Mouse (Mus musculus): ENCODE results near the gene Apol11b. TPM values are rescaled to one million over a fixed set of nuclear protein-coding genes. Genes with fewer than 3 reads are reported as not detected.

Apol11b gene
- polyA plus RNA-seq, 1 experiment from 2014 or later = not detected

GRCm38 (mm10) chr15:77587026-77587425 lies 56.1 kb downstream of the Apol11b start:
- Histone ChIP-seq H3K9me3 (ENCODE audit: control insufficient read depth, low read length) (no peaks in the 10 kb centered on the region), H3K4me3 (replicated peaks; ENCODE audit: low read depth, low read length) (no peak overlapping the region), H3K27ac (replicated peaks; ENCODE audit: low read depth, low read length) (no peak overlapping the region), H3K4me1 (ENCODE audit: control insufficient read depth, insufficient read depth, low read length) (no peaks in the 10 kb centered on the region), H3K27me3 (ENCODE audit: control insufficient read depth, insufficient read depth, low read length) (no peaks in the 10 kb centered on the region), H3K9ac (replicated peaks; ENCODE audit: low read length) (no peak overlapping the region), H3K4me2 (ENCODE audit: low read length) (no peak overlapping the region), H3K36me3 (ENCODE audit: control insufficient read depth, insufficient read depth, low read length) (no peaks in the 10 kb centered on the region)
- ATAC-seq (ENCODE audit: low FRiP score, low TSS enrichment) = no peak
- no peak for DNase-seq

Other genes starting within 250 kb of the Apol11b start
- not detected in 2 replicates for gene Apol7a, start 244.2 kb downstream of the Apol11b start, polyA plus RNA-seq (2014; fragmentation: Nextera tagmentation; extraction: Ambion mirVana)
- gene Apol9a, start 232.2 kb downstream of the Apol11b start, polyA plus RNA-seq (2014; fragmentation: Nextera tagmentation; extraction: Ambion mirVana) = not detected in 2 replicates
- gene Apol7b, start 195.8 kb downstream of the Apol11b start, polyA plus RNA-seq (2014; fragmentation: Nextera tagmentation; extraction: Ambion mirVana) = not detected in 2 replicates
- gene Apol10a, start 166.2 kb downstream of the Apol11b start, polyA plus RNA-seq (2014; fragmentation: Nextera tagmentation; extraction: Ambion mirVana) = not detected in 2 replicates
- not detected in 2 replicates for gene Apol11a, start 135.0 kb downstream of the Apol11b start, polyA plus RNA-seq (2014; fragmentation: Nextera tagmentation; extraction: Ambion mirVana)
- gene Apol7c, start 110.0 kb downstream of the Apol11b start, polyA plus RNA-seq (2014; fragmentation: Nextera tagmentation; extraction: Ambion mirVana) = not detected in 2 replicates
- not detected in 2 replicates for gene 1700025B11Rik, start 81.4 kb downstream of the Apol11b start, polyA plus RNA-seq (2014; fragmentation: Nextera tagmentation; extraction: Ambion mirVana)
- gene Apol10b, start 47.2 kb downstream of the Apol11b start, polyA plus RNA-seq (2014; fragmentation: Nextera tagmentation; extraction: Ambion mirVana) = 0.20 TPM in 1 of 2 replicates, not detected in the other
- gene Gm36245, start 44.0 kb downstream of the Apol11b start, polyA plus RNA-seq (2014; fragmentation: Nextera tagmentation; extraction: Ambion mirVana) = not detected in 2 replicates
- gene Apol7e, start 55.6 kb upstream of the Apol11b start, polyA plus RNA-seq (2014; fragmentation: Nextera tagmentation; extraction: Ambion mirVana) = not detected in 2 replicates
- gene Apol9b, start 85.8 kb upstream of the Apol11b start, polyA plus RNA-seq (2014; fragmentation: Nextera tagmentation; extraction: Ambion mirVana) = not detected in 2 replicates
- 0.11 TPM in 2 replicates for gene Apol8, start 113.7 kb upstream of the Apol11b start, polyA plus RNA-seq (2014; fragmentation: Nextera tagmentation; extraction: Ambion mirVana)
- 7.3 and 14.8 TPM in 2 replicates for gene Myh9, start 198.9 kb upstream of the Apol11b start, polyA plus RNA-seq (2014; fragmentation: Nextera tagmentation; extraction: Ambion mirVana)

Data from midbrain, embryonic 14.5 days (tissue).